In the genomic region with DNA sequence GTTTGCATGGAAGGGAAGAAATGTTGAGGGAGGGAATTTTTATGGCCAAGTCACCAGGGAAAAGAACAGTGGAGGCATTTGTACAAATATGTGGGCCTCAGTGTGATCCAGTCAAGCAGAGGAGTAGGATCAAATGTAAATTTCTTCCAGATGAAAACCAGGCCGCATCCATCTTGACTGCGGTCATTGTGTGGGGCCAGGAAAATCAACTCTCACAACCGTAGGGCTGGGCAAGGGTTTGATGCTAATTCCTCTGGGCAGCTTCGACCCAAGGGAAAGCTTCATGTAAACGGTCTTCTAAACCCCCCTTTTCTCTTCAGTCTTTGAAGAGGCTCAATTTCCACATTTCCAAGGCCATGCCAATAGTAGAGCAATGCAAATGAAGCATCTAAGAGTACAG, we compare ENCODE assay signal across 25 mouse cellular contexts.
DNase-seq lines count a peak whose midpoint lies in the region; ATAC-seq lines count a peak whose summit lies in the region.
"Had no signal": no experiment of that assay in that cellular context is flagged by ENCODE, and none has a peak within 500 bp of the region (broad histone marks: within the 10 kb centered on the region; RNA-seq: fewer than 3 reads in every experiment).

No protein-coding gene starts in this region.

- H3K4me3 ChIP-seq in embryonic facial prominence, embryonic 14.5 days (ENCODE audit: low read depth, low read length) = no peak overlapping the region
- H3K4me3 ChIP-seq: erythroblast, embryonic 14.5 days; heart, adult 2 months; heart, embryonic 15.5 days; hindbrain, embryonic 15.5 days had no signal

- ATAC-seq in embryonic facial prominence, embryonic 14.5 days (ENCODE audit: low read depth) = peak; percentile 78
- ATAC-seq: activated CD4-positive, CD25-positive, alpha-beta regulatory T cell, adult 4 months; CD4-positive, CD25-positive, alpha-beta regulatory T cell, adult 4 months; forebrain, embryonic 16.5 days; intestine, postnatal 0 days; Patski had no signal

- no peak overlapping the region for H3K4me2 ChIP-seq in embryonic facial prominence, embryonic 14.5 days (ENCODE audit: low read depth, low read length)
- H3K4me2 ChIP-seq: heart, embryonic 11.5 days; heart, embryonic 15.5 days; hindbrain, embryonic 15.5 days had no signal

- H3K27me3 ChIP-seq in embryonic facial prominence, embryonic 14.5 days (replicated peaks; ENCODE audit: control insufficient read depth, insufficient read depth, low read length) = no peaks in the 10 kb centered on the region
- H3K27me3 ChIP-seq: heart, embryonic 15.5 days; hindbrain, embryonic 15.5 days; Patski had no signal

- no peaks in the 10 kb centered on the region for H3K9me3 ChIP-seq in embryonic facial prominence, embryonic 14.5 days (ENCODE audit: control insufficient read depth, low read length)
- H3K9me3 ChIP-seq: heart, embryonic 15.5 days; hindbrain, embryonic 15.5 days had no signal

- peak overlapping the region; percentile 77; the same call in 1 of the 2 replicates for H3K27ac ChIP-seq in embryonic facial prominence, embryonic 14.5 days (replicated peaks; ENCODE audit: low read depth, low read length)
- H3K27ac ChIP-seq: heart, adult 2 months; heart, embryonic 15.5 days; hindbrain, embryonic 15.5 days had no signal

- peaks cover 11% of the 10 kb centered on the region for H3K4me1 ChIP-seq in embryonic facial prominence, embryonic 14.5 days (ENCODE audit: control insufficient read depth, insufficient read depth, low read length)
- H3K4me1 ChIP-seq: heart, embryonic 15.5 days; hindbrain, embryonic 15.5 days had no signal

- peak; percentile 10 for DNase-seq in embryo, embryonic 10.5 days (ENCODE audit: low spot score)
- no peak for DNase-seq in embryo, embryonic 9.5 days (ENCODE audit: extremely low spot score)
- DNase-seq in retina, postnatal 1 day = peak; percentile 20
- DNase-seq in retina, embryonic 14.5 days (ENCODE audit: low spot score) = no peak
- DNase-seq in embryonic facial prominence, embryonic 14.5 days (ENCODE audit: low spot score) = peak; percentile 93
- DNase-seq in ovary, postnatal 14 days (ENCODE audit: low spot score) = no peak
- DNase-seq in urinary bladder, postnatal 10 days (ENCODE audit: low spot score) = no peak
- DNase-seq in left cerebral cortex, adult 18-20 months (ENCODE audit: low spot score in 2 of 2) = no peak
- DNase-seq: adrenal gland, postnatal 14 days; B cell, adult 2 months; cerebellum, adult 11-12 months; cerebellum, adult 9-10 months; cerebellum, postnatal 25 days; gastrocnemius, postnatal 14 days; heart, adult 2 months; heart, postnatal 14 days had no signal

- no peaks in the 10 kb centered on the region for H3K36me3 ChIP-seq in embryonic facial prominence, embryonic 14.5 days (ENCODE audit: control insufficient read depth, insufficient read depth, low read length)
- H3K36me3 ChIP-seq: heart, embryonic 15.5 days; hindbrain, embryonic 15.5 days had no signal

- WGBS in embryonic facial prominence, embryonic 14.5 days = 37% methylated on average over 5 of the region's 5 CpGs

- no peak overlapping the region for H3K9ac ChIP-seq in embryonic facial prominence, embryonic 14.5 days (ENCODE audit: low read depth, low read length)
- H3K9ac ChIP-seq: heart, embryonic 15.5 days; hindbrain, embryonic 15.5 days had no signal

Comparison
In these comparisons a context has a peak if more than half of its experiments do, and no peak if none do; other contexts are left out.
1. DNase-seq: peak in embryo, embryonic 10.5 days (single experiment), retina, postnatal 1 day (single experiment) and embryonic facial prominence, embryonic 14.5 days (single experiment); none in embryo, embryonic 9.5 days (single experiment), retina, embryonic 14.5 days (single experiment), ovary, postnatal 14 days (single experiment), urinary bladder, postnatal 10 days (single experiment) and left cerebral cortex, adult 18-20 months (0 of 2).